ENCODE assay signal across 8 mouse cellular contexts in the genomic region with DNA sequence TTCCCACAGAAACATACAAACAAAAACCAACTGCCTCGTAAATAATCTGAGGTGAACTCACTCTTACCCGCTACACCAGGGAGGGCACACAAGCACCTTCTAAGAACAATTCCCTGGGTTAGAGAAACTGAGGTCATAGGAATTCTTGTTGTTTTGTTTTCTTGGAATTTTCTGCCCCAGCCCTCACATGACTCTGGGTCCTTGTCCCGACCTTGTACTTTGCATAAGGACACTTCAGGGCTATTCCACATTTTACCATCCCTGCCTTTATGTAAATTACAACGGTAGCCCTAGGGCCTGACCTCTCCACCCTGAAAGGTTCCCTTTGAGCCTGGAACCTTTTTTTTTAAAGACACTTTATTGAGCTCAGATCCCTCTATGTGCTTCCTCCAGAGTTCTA. TPM values are rescaled to one million over a fixed set of nuclear protein-coding genes. Genes with fewer than 3 reads are reported as not detected.
DNase-seq lines count a peak whose midpoint lies in the region; ATAC-seq and TF ChIP-seq lines count a peak whose summit lies in the region.

A gene (minus strand): TSS at position 173 of the 400 bp plus-strand sequence.

- peaks cover 3% of the 10 kb centered on the region for H3K4me1 ChIP-seq in heart, adult 2 months (ENCODE audit: control insufficient read depth, insufficient read depth, low read length)
- peaks cover 14% of the 10 kb centered on the region for H3K4me1 ChIP-seq in forebrain, embryonic 15.5 days
- peaks cover 21% of the 10 kb centered on the region for H3K4me1 ChIP-seq in hindbrain, embryonic 13.5 days (replicated peaks)
- H3K4me1 ChIP-seq in liver, embryonic 15.5 days (replicated peaks), result peaks cover 67% of the 10 kb centered on the region

- no peak for TF ChIP-seq POLR2A in heart, adult 2 months (IDR thresholded peaks at IDR 0.05; ENCODE audit: insufficient read depth, low read depth, low read length)

- TF ChIP-seq EP300 in heart, adult 2 months (IDR thresholded peaks at IDR 0.05; ENCODE audit: insufficient read depth, low read depth, low read length), result no peak

- H3K9ac ChIP-seq in heart, adult 2 months (ENCODE audit: low read depth, low read length), result peak within 1 kb of the TSS; percentile 60
- H3K9ac ChIP-seq in forebrain, embryonic 15.5 days (replicated peaks), result no peak within 1 kb of the TSS
- 0 out of 2 replicates have a peak within 1 kb of the TSS, but pooled peaks have one; percentile 4 for H3K9ac ChIP-seq in hindbrain, embryonic 13.5 days
- no peak within 1 kb of the TSS for H3K9ac ChIP-seq in liver, embryonic 15.5 days

- H3K4me3 ChIP-seq in heart, adult 2 months, result no peak within 1 kb of the TSS
- H3K4me3 ChIP-seq in forebrain, embryonic 15.5 days, result no peak within 1 kb of the TSS
- no peak within 1 kb of the TSS for H3K4me3 ChIP-seq in hindbrain, embryonic 13.5 days
- no peak within 1 kb of the TSS for H3K4me3 ChIP-seq in liver, embryonic 15.5 days (replicated peaks)

- no peaks in the 10 kb centered on the region for H3K27me3 ChIP-seq in heart, adult 2 months (ENCODE audit: control insufficient read depth, insufficient read depth, low read length)
- no peaks in the 10 kb centered on the region for H3K27me3 ChIP-seq in forebrain, embryonic 15.5 days
- peaks cover 5% of the 10 kb centered on the region; the same call in 1 of the 2 replicates for H3K27me3 ChIP-seq in hindbrain, embryonic 13.5 days
- no peaks in the 10 kb centered on the region for H3K27me3 ChIP-seq in liver, embryonic 15.5 days

- H3K9me3 ChIP-seq in forebrain, embryonic 15.5 days, result no peaks in the 10 kb centered on the region
- H3K9me3 ChIP-seq in hindbrain, embryonic 13.5 days, result no peaks in the 10 kb centered on the region
- H3K9me3 ChIP-seq in liver, embryonic 15.5 days (replicated peaks), result no peaks in the 10 kb centered on the region

- 48% methylated on average over 4 of the region's 4 CpGs for WGBS in heart, adult 2 months
- WGBS in forebrain, embryonic 15.5 days, result 53% methylated on average over 4 of the region's 4 CpGs
- WGBS in hindbrain, embryonic 13.5 days, result 54% methylated on average over 4 of the region's 4 CpGs
- WGBS in liver, embryonic 15.5 days (ENCODE audit: insufficient replicate concordance), result 51% methylated on average over 4 of the region's 4 CpGs

- H3K79me2 ChIP-seq in heart, adult 2 months (replicated peaks; ENCODE audit: control insufficient read depth, insufficient read depth, low read length), result no peaks in the 10 kb centered on the region

- H3K27ac ChIP-seq in heart, adult 2 months, result no peak within 1 kb of the TSS
- H3K27ac ChIP-seq in forebrain, embryonic 15.5 days (replicated peaks), result no peak within 1 kb of the TSS
- no peak within 1 kb of the TSS for H3K27ac ChIP-seq in hindbrain, embryonic 13.5 days
- peak within 1 kb of the TSS; percentile 87 for H3K27ac ChIP-seq in liver, embryonic 15.5 days (replicated peaks)

- no peak for DNase-seq in heart, adult 2 months
- no peak for DNase-seq in heart, adult 9 months (ENCODE audit: low spot score in 2 of 2)
- peak; percentile 89 for DNase-seq in R1 (ENCODE audit: low read depth, low spot score)
- DNase-seq in spleen, postnatal 36 days (ENCODE audit: low spot score in 2 of 2), result no peak
- DNase-seq in frontal cortex, postnatal 10 days (ENCODE audit: low spot score in 2 of 2), result no peak

- intact Hi-C loops in heart, adult 2 months (cut with DNase I), result loop anchor here (2.0 kb wide), 3 partner anchors 36 to 284 kb away; no protein-coding TSS in a partner anchor

- no peak within 1 kb of the TSS for H3K4me2 ChIP-seq in forebrain, embryonic 15.5 days (replicated peaks)
- no peak within 1 kb of the TSS for H3K4me2 ChIP-seq in hindbrain, embryonic 13.5 days
- H3K4me2 ChIP-seq in liver, embryonic 15.5 days, result no peak within 1 kb of the TSS

- TF ChIP-seq CTCF in heart, adult 2 months (IDR thresholded peaks at IDR 0.05), result no peak

- ATAC-seq in forebrain, embryonic 15.5 days (replicated peaks), result no peak
- ATAC-seq in hindbrain, embryonic 13.5 days (ENCODE audit: low FRiP score), result 0 out of 2 replicates have a peak, but pooled peaks have one; percentile 4
- ATAC-seq in liver, embryonic 15.5 days (ENCODE audit: insufficient read depth), result no peak

- no peaks in the 10 kb centered on the region for H3K36me3 ChIP-seq in heart, adult 2 months (ENCODE audit: control insufficient read depth, insufficient read depth, low read length)
- H3K36me3 ChIP-seq in forebrain, embryonic 15.5 days, result no peaks in the 10 kb centered on the region
- no peaks in the 10 kb centered on the region for H3K36me3 ChIP-seq in hindbrain, embryonic 13.5 days
- H3K36me3 ChIP-seq in liver, embryonic 15.5 days (replicated peaks), result no peaks in the 10 kb centered on the region

RNA-seq across cellular contexts. Expression of the gene that starts here (rescaled TPM):
- 100 to 1,000 TPM; 186 to 228 TPM for total RNA-seq in heart, adult 2 months (2021)
- 47.5 and 99.5 TPM in 2 replicates for polyA plus RNA-seq in heart, adult 2 months (2012; rRNA removed)
- 1,340 and 1,345 TPM in 2 replicates for polyA plus RNA-seq in forebrain, embryonic 15.5 days (2015; fragmentation: Nextera tagmentation; extraction: Ambion mirVana)
- 1,449 and 1,487 TPM in 2 replicates for polyA plus RNA-seq in hindbrain, embryonic 13.5 days (2015; fragmentation: Nextera tagmentation; extraction: Ambion mirVana)
- 464 and 536 TPM in 2 replicates for polyA plus RNA-seq in liver, embryonic 15.5 days (2015; fragmentation: Nextera tagmentation; extraction: Ambion mirVana)

Comparison
In these comparisons a context has a peak if more than half of its experiments do, and no peak if none do; other contexts are left out.
1. H3K9ac ChIP-seq: peak in heart, adult 2 months (single experiment) and hindbrain, embryonic 13.5 days (single experiment); none in forebrain, embryonic 15.5 days (single experiment) and liver, embryonic 15.5 days (single experiment).